Mouse (Mus musculus) hindbrain, embryonic 13.5 days (tissue): ENCODE results near the gene Actl6a. TPM values are rescaled to one million over a fixed set of nuclear protein-coding genes. Genes with fewer than 3 reads are reported as not detected.

Source experiments
- ATAC-seq: fragments of 200-750 bp; cut with Nextera tagmentation; 2 replicates; pipeline ENCODE4 v1.8.0; 2017; ENCODE audit warnings: moderate TSS enrichment; ENCODE audit not compliant: low FRiP score
- H3K27ac ChIP-seq: fragments of 300-500 bp; sonication (generic); 2 replicates; pipeline ENCODE4 v1.5.1; 2015; ENCODE audit warnings: inconsistent platforms, mild to moderate bottlenecking, moderate library complexity
- H3K27me3 ChIP-seq: fragments of 300-500 bp; sonication (generic); 2 replicates; pipeline ENCODE4 v1.6.1; 2015; ENCODE audit warnings: mild to moderate bottlenecking, inconsistent platforms
- H3K36me3 ChIP-seq: fragments of 300-500 bp; sonication (generic); 2 replicates; pipeline ENCODE4 v1.6.1; 2015; ENCODE audit warnings: mild to moderate bottlenecking, inconsistent platforms
- H3K4me1 ChIP-seq: fragments of 300-500 bp; sonication (generic); replicated peaks from 2 replicates; pipeline ENCODE4 v1.6.1; 2015; ENCODE audit warnings: inconsistent platforms
- H3K4me2 ChIP-seq: fragments of 300-500 bp; sonication (generic); 2 replicates; pipeline ENCODE4 v1.6.1; 2015; ENCODE audit warnings: inconsistent platforms, mild to moderate bottlenecking, moderate library complexity
- H3K4me3 ChIP-seq: fragments of 300-500 bp; sonication (generic); 2 replicates; pipeline ENCODE4 v1.5.1; 2015; ENCODE audit warnings: mild to moderate bottlenecking, inconsistent platforms
- H3K9ac ChIP-seq: fragments of 300-500 bp; sonication (generic); 2 replicates; pipeline ENCODE4 v1.6.1; 2015; ENCODE audit warnings: mild to moderate bottlenecking, inconsistent platforms
- H3K9me3 ChIP-seq: fragments of 300-500 bp; sonication (generic); 2 replicates; pipeline ENCODE4 v1.6.1; 2016; ENCODE audit warnings: inconsistent platforms
- WGBS: fragments of 180-500 bp; shearing (Covaris S2); methylation state at CpG from one replicate; pipeline ENCODE4 v1.1.7; 2015; 5-methylcytosine and 5-hydroxymethylcytosine counted together
- polyA plus RNA-seq: library from polyadenylated mRNA; unstranded; fragments of >200 nt; fragmentation: Nextera tagmentation; extraction: Ambion mirVana; gene quantifications from 2 replicates; pipeline ENCODE4 v1.2.1, GENCODE M21; 2015

Gene Actl6a
- polyA plus RNA-seq, 1 experiment from 2014 or later, result 104 TPM

- H3K4me2 ChIP-seq, result no peak overlapping the region
- no peaks in the 10 kb centered on the region for H3K27me3 ChIP-seq
- no peak overlapping the region for H3K9ac ChIP-seq
- no peaks in the 10 kb centered on the region for H3K36me3 ChIP-seq
- H3K27ac ChIP-seq, result no peak overlapping the region
- H3K4me3 ChIP-seq, result no peak overlapping the region
- ATAC-seq, result no peak
- H3K4me1 ChIP-seq, result no peaks in the 10 kb centered on the region
- 94% methylated on average over 6 of the region's 6 CpGs for WGBS
- H3K9me3 ChIP-seq, result no peaks in the 10 kb centered on the region
These were observed 29.7 kb upstream of the Actl6a start for GRCm38 (mm10) chr3:32676393-32676792.

- H3K36me3 ChIP-seq, result no peaks in the 10 kb centered on the region
- WGBS, result 86% methylated on average over 12 of the region's 12 CpGs
- no peak overlapping the region for H3K4me2 ChIP-seq
- no peaks in the 10 kb centered on the region for H3K27me3 ChIP-seq
- no peak overlapping the region for H3K27ac ChIP-seq
- no peak for ATAC-seq
- H3K4me1 ChIP-seq, result no peaks in the 10 kb centered on the region
- no peaks in the 10 kb centered on the region for H3K9me3 ChIP-seq
- H3K4me3 ChIP-seq, result no peak overlapping the region
- no peak overlapping the region for H3K9ac ChIP-seq
These were observed 23.1 kb upstream of the Actl6a start for GRCm38 (mm10) chr3:32682910-32683531.

GRCm38 (mm10) chr3:32684631-32685030, 21.5 kb upstream of the Actl6a start:
- no peak for ATAC-seq
- no peak overlapping the region for H3K9ac ChIP-seq
- WGBS, result 85% methylated on average over 3 of the region's 3 CpGs
- no peaks in the 10 kb centered on the region for H3K4me1 ChIP-seq
- no peak overlapping the region for H3K4me2 ChIP-seq
- H3K9me3 ChIP-seq, result no peaks in the 10 kb centered on the region
- H3K27me3 ChIP-seq, result no peaks in the 10 kb centered on the region
- no peaks in the 10 kb centered on the region for H3K36me3 ChIP-seq
- no peak overlapping the region for H3K27ac ChIP-seq
- H3K4me3 ChIP-seq, result no peak overlapping the region

- WGBS, result 79% methylated on average over 1 of the region's 1 CpGs
- no peak overlapping the region for H3K4me3 ChIP-seq
- no peaks in the 10 kb centered on the region for H3K36me3 ChIP-seq
- H3K9me3 ChIP-seq, result no peaks in the 10 kb centered on the region
- no peak for ATAC-seq
- no peak overlapping the region for H3K9ac ChIP-seq
- no peaks in the 10 kb centered on the region for H3K4me1 ChIP-seq
- no peak overlapping the region for H3K4me2 ChIP-seq
- H3K27ac ChIP-seq, result no peak overlapping the region
- no peaks in the 10 kb centered on the region for H3K27me3 ChIP-seq
These were observed 19.6 kb upstream of the Actl6a start for GRCm38 (mm10) chr3:32686537-32686936.

GRCm38 (mm10) chr3:32687156-32687555, 18.9 kb upstream of the Actl6a start:
- Histone ChIP-seq H3K4me1 (no peaks in the 10 kb centered on the region), H3K27ac (no peak overlapping the region), H3K9ac (no peak overlapping the region), H3K27me3 (no peaks in the 10 kb centered on the region), H3K36me3 (no peaks in the 10 kb centered on the region), H3K4me3 (no peak overlapping the region), H3K4me2 (no peak overlapping the region), H3K9me3 (no peaks in the 10 kb centered on the region)
- ATAC-seq, result no peak
- WGBS, result 75% methylated on average over 4 of the region's 4 CpGs

- no peak for ATAC-seq
- Histone ChIP-seq H3K4me2 (no peak overlapping the region), H3K27ac (no peak overlapping the region), H3K9ac (no peak overlapping the region), H3K4me3 (no peak overlapping the region), H3K27me3 (no peaks in the 10 kb centered on the region), H3K9me3 (no peaks in the 10 kb centered on the region), H3K36me3 (no peaks in the 10 kb centered on the region), H3K4me1 (no peaks in the 10 kb centered on the region)
- WGBS, result 90% methylated on average over 9 of the region's 9 CpGs
These were observed 16.5 kb upstream of the Actl6a start for GRCm38 (mm10) chr3:32689567-32689999.

GRCm38 (mm10) chr3:32690008-32690407, 16.1 kb upstream of the Actl6a start:
- Histone ChIP-seq H3K36me3 (no peaks in the 10 kb centered on the region), H3K27ac (no peak overlapping the region), H3K4me1 (no peaks in the 10 kb centered on the region), H3K9me3 (no peaks in the 10 kb centered on the region), H3K27me3 (no peaks in the 10 kb centered on the region), H3K4me2 (no peak overlapping the region), H3K9ac (no peak overlapping the region), H3K4me3 (no peak overlapping the region)
- no peak for ATAC-seq
- 88% methylated on average over 3 of the region's 3 CpGs for WGBS

GRCm38 (mm10) chr3:32690901-32691300, 15.2 kb upstream of the Actl6a start:
- H3K9me3 ChIP-seq, result no peaks in the 10 kb centered on the region
- no peaks in the 10 kb centered on the region for H3K27me3 ChIP-seq
- 56% methylated on average over 1 of the region's 1 CpGs for WGBS
- no peak overlapping the region for H3K27ac ChIP-seq
- no peak overlapping the region for H3K4me2 ChIP-seq
- no peak for ATAC-seq
- H3K9ac ChIP-seq, result no peak overlapping the region
- H3K36me3 ChIP-seq, result no peaks in the 10 kb centered on the region
- H3K4me3 ChIP-seq, result no peak overlapping the region
- H3K4me1 ChIP-seq, result no peaks in the 10 kb centered on the region

GRCm38 (mm10) chr3:32691841-32692240, 14.3 kb upstream of the Actl6a start:
- Histone ChIP-seq H3K36me3 (no peaks in the 10 kb centered on the region), H3K4me1 (no peaks in the 10 kb centered on the region), H3K27me3 (no peaks in the 10 kb centered on the region), H3K4me3 (no peak overlapping the region), H3K27ac (no peak overlapping the region), H3K4me2 (no peak overlapping the region), H3K9me3 (no peaks in the 10 kb centered on the region), H3K9ac (no peak overlapping the region)
- no peak for ATAC-seq
- 84% methylated on average over 5 of the region's 5 CpGs for WGBS

GRCm38 (mm10) chr3:32694211-32694610, 11.9 kb upstream of the Actl6a start:
- H3K36me3 ChIP-seq, result no peaks in the 10 kb centered on the region
- H3K4me2 ChIP-seq, result no peak overlapping the region
- no peaks in the 10 kb centered on the region for H3K9me3 ChIP-seq
- 51% methylated on average over 5 of the region's 5 CpGs for WGBS
- no peak overlapping the region for H3K27ac ChIP-seq
- H3K4me1 ChIP-seq, result no peaks in the 10 kb centered on the region
- no peak for ATAC-seq
- H3K27me3 ChIP-seq, result no peaks in the 10 kb centered on the region
- H3K9ac ChIP-seq, result no peak overlapping the region
- no peak overlapping the region for H3K4me3 ChIP-seq

GRCm38 (mm10) chr3:32694737-32695582, 11.1 kb upstream of the Actl6a start:
- Histone ChIP-seq H3K36me3 (no peaks in the 10 kb centered on the region), H3K4me3 (no peak overlapping the region), H3K4me1 (no peaks in the 10 kb centered on the region), H3K9me3 (no peaks in the 10 kb centered on the region), H3K9ac (no peak overlapping the region), H3K27ac (no peak overlapping the region), H3K27me3 (no peaks in the 10 kb centered on the region), H3K4me2 (no peak overlapping the region)
- no peak for ATAC-seq
- 82% methylated on average over 12 of the region's 12 CpGs for WGBS

GRCm38 (mm10) chr3:32695583-32695980, 10.5 kb upstream of the Actl6a start:
- ATAC-seq, result no peak
- WGBS, result 90% methylated on average over 4 of the region's 4 CpGs
- Histone ChIP-seq H3K27ac (no peak overlapping the region), H3K4me1 (no peaks in the 10 kb centered on the region), H3K4me3 (no peak overlapping the region), H3K36me3 (no peaks in the 10 kb centered on the region), H3K27me3 (no peaks in the 10 kb centered on the region), H3K9me3 (no peaks in the 10 kb centered on the region), H3K9ac (no peak overlapping the region), H3K4me2 (no peak overlapping the region)
